Mouse (Mus musculus) spleen, adult 2 months (tissue): Measurements from ENCODE around the gene Plxna4.

Source experiments
- CTCF ChIP-seq: fragments of 200-500 bp; IDR thresholded peaks from 2 replicates; pipeline ENCODE4 v1.5.1; 2011; ENCODE audit warnings: mild to moderate bottlenecking, inconsistent platforms; ENCODE audit not compliant: insufficient read depth, insufficient read length, insufficient replicate concordance; ENCODE audit errors: extremely low read depth
- POLR2A ChIP-seq: fragments of 200-500 bp; IDR thresholded peaks from 2 replicates; pipeline ENCODE4 v1.6.1; 2011; ENCODE audit warnings: low read depth, low read length, inconsistent platforms

DNA sequence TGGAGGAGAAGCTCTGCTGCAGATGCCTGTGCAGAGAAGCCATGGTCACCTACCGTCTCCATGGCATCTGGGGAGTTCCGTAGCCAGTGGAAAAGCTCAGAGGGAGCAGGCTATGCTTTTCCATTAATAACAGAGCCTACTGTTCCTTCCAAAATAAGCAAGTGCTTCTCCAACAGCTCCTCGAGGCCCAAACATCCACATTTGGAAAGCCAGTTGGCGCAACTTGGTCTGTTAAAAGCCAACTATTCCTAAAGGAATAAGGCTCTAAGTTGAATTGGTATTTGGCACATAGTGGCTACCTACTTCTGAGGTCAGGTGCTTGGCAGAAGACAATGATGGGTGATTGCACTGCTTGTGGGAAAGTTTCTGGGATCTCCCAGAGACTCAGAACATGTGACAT is 437.2 kb downstream of the Plxna4 start:
- TF ChIP-seq CTCF, result no peak
- TF ChIP-seq POLR2A, result no peak
